Mouse (Mus musculus) C2C12 (cell line): ENCODE measurements at regions not wholly inside any gene's neighbourhood (a gene's known extent, or its start where the extent isn't known, plus 50 kb on each side); places are given as distances from the start of the nearest gene placed in this dataset.

Source experiments
- H3K27me3 ChIP-seq: one replicate; pipeline ENCODE4 v1.6.1; 2011; ENCODE audit not compliant: control insufficient read depth, insufficient read depth, insufficient read length
- H3K36me3 ChIP-seq: one replicate; pipeline ENCODE4 v1.6.1; 2011; ENCODE audit not compliant: control insufficient read depth, insufficient read depth
- H3K4me3 ChIP-seq: one replicate; pipeline ENCODE4 v1.5.1; 2011; ENCODE audit warnings: mild to moderate bottlenecking, control low read depth; ENCODE audit not compliant: poor library complexity, insufficient read depth, severe bottlenecking
- H3K79me2 ChIP-seq: one replicate; pipeline ENCODE4 v1.6.1; 2011; ENCODE audit not compliant: control insufficient read depth, insufficient read depth
- H3K79me3 ChIP-seq: one replicate; pipeline ENCODE4 v1.6.1; 2011; ENCODE audit warnings: low read depth, control low read depth
- H3ac ChIP-seq: one replicate; pipeline ENCODE3; 2011; ENCODE audit warnings: low read depth; ENCODE audit not compliant: control insufficient read depth, insufficient read length
- CEBPB ChIP-seq: IDR thresholded peaks from one replicate; pipeline ENCODE4 v1.6.1; 2011; ENCODE audit warnings: low read depth, mild to moderate bottlenecking, control low read depth, moderate library complexity
- CTCF ChIP-seq: IDR thresholded peaks from one replicate; pipeline ENCODE4 v1.5.1; 2011; ENCODE audit not compliant: control insufficient read depth, insufficient read depth, insufficient read length
- FOSL1 ChIP-seq: IDR thresholded peaks from one replicate; pipeline ENCODE4 v1.8.0; 2011; ENCODE audit warnings: mild to moderate bottlenecking, low read length; ENCODE audit not compliant: poor library complexity, insufficient read depth, severe bottlenecking
- MAX ChIP-seq: IDR thresholded peaks from one replicate; pipeline ENCODE4 v1.6.1; 2011; ENCODE audit warnings: mild to moderate bottlenecking, control low read depth
- MYOD1 ChIP-seq: IDR thresholded peaks from one replicate; pipeline ENCODE4 v1.6.1; 2011; ENCODE audit warnings: low read depth; ENCODE audit not compliant: control insufficient read depth, insufficient read length
- MYOG ChIP-seq: IDR thresholded peaks from one replicate; pipeline ENCODE4 v1.6.1; 2011; ENCODE audit not compliant: control insufficient read depth, insufficient read length; ENCODE audit errors: extremely low read depth
- USF1 ChIP-seq: IDR thresholded peaks from one replicate; pipeline ENCODE4 v1.6.1; 2011; ENCODE audit warnings: low read depth, mild to moderate bottlenecking, control low read depth, moderate library complexity

DNA sequence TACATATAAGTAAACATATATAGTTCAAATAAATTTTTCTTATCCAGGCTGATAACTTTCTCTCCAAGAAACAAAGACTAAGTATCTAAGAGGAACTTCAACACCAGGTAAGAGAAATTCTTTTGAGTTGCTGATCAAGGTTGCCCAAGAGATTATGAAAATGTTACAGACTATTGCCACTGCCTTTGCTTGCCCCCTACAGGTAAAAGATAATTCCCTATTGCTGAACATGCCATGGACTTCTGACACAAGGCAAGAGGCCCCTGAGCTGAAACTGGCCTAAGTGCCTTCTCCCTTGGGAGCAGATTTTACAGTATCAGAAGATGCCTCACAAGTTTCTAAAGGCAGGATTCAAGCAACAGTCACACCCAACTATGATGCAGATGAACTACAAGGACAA, 2914.2 kb upstream of the Gm6569 start:
- Histone ChIP-seq H3K36me3 (no peaks in the 10 kb centered on the region), H3K79me2 (no peaks in the 10 kb centered on the region), H3K79me3 (no peaks in the 10 kb centered on the region), H3K27me3 (no peaks in the 10 kb centered on the region), H3K4me3 (no peak overlapping the region), H3ac (no peak overlapping the region)
- TF ChIP-seq CEBPB (no peak), USF1 (no peak), MYOG (no peak), MYOD1 (no peak), CTCF (no peak), FOSL1 (no peak), MAX (no peak)

DNA sequence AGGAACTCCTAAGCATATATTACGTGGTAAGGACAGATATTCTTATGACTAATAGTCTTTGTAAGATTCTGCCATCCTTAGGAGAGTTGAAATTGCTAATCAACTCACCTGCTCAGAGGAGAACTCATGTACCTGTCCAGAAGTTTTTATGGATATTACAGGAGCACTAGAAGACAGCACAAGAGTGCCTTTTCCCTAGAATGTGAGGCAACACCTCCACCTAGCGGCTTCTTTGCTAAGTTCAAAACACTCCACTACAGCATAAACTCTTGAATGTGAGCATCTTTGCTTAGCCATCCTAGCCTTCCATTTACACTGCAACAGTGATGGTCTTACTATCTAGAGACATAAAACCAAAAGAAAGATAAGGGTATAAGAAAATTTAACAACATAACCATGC, 2913.5 kb upstream of the Gm6569 start:
- no peaks in the 10 kb centered on the region for H3K79me2 ChIP-seq
- H3ac ChIP-seq: no peak overlapping the region
- H3K79me3 ChIP-seq: no peaks in the 10 kb centered on the region
- H3K27me3 ChIP-seq: no peaks in the 10 kb centered on the region
- no peak for TF ChIP-seq MAX
- TF ChIP-seq CTCF: peak; percentile 16
- H3K36me3 ChIP-seq: no peaks in the 10 kb centered on the region
- no peak overlapping the region for H3K4me3 ChIP-seq
